Comparison of ENCODE assay signal across 17 mouse cellular contexts in genomic region chr13:6632513-6632912, GRCm38 (mm10). TPM values are rescaled to one million over a fixed set of nuclear protein-coding genes. Genes with fewer than 3 reads are reported as not detected.
DNase-seq lines count a peak whose midpoint lies in the region; ATAC-seq and TF ChIP-seq lines count a peak whose summit lies in the region.
"Had no signal": no experiment of that assay in that cellular context is flagged by ENCODE, and none has a peak within 500 bp of the region (broad histone marks: within the 10 kb centered on the region; RNA-seq: fewer than 3 reads in every experiment).

No protein-coding gene starts in this region.

- DNase-seq in frontal cortex, postnatal 25 days (ENCODE audit: low spot score in 2 of 2): no peak
- DNase-seq in left cerebral cortex, adult 2 months (ENCODE audit: extremely low spot score in 1 of 2, low spot score in 2 of 2): no peak
- no peak for DNase-seq in left cerebral cortex, adult 18-20 months (ENCODE audit: low spot score in 2 of 2)
- DNase-seq in gastrocnemius, adult 8-10 months (ENCODE audit: low spot score in 2 of 2): no peak
- no peak for DNase-seq in layer of hippocampus, postnatal 14 days (ENCODE audit: low spot score in 2 of 2)
- DNase-seq: adrenal gland, adult 8-10 months; cerebellum, adult 8-10 months; gastrocnemius, postnatal 10 days; right cerebral cortex, adult 18-20 months; spleen, adult 18-20 months; thymus, postnatal 36 days had no signal

- H3K9me3 ChIP-seq in intestine, postnatal 0 days (ENCODE audit: control insufficient read depth): no peaks in the 10 kb centered on the region
- H3K9me3 ChIP-seq: embryonic facial prominence, embryonic 15.5 days; liver, embryonic 12.5 days; lung, embryonic 15.5 days had no signal

- no peak for TF ChIP-seq POLR2A in small intestine, adult 2 months (IDR thresholded peaks at IDR 0.05; ENCODE audit: low read depth, low read length)

- no peak overlapping the region for H3K9ac ChIP-seq in intestine, postnatal 0 days (ENCODE audit: low read depth, low read length)
- H3K9ac ChIP-seq: embryonic facial prominence, embryonic 15.5 days; liver, embryonic 12.5 days; lung, embryonic 15.5 days had no signal

- 0 out of 2 replicates have a peak, but pooled peaks cover 11% of the 10 kb centered on the region for H3K4me1 ChIP-seq in intestine, postnatal 0 days (replicated peaks; ENCODE audit: control insufficient read depth, insufficient read depth, low read length)
- peaks cover 43% of the 10 kb centered on the region for H3K4me1 ChIP-seq in small intestine, adult 2 months (ENCODE audit: control insufficient read depth, insufficient read depth, insufficient read length, low read length)

- H3K27ac ChIP-seq in left cerebral cortex, adult 2 months: peak overlapping the region; percentile 32; the same call in 1 of the 2 replicates
- peak overlapping the region; percentile 73 for H3K27ac ChIP-seq in intestine, postnatal 0 days (ENCODE audit: low read depth, low read length)
- peak overlapping the region; percentile 58 for H3K27ac ChIP-seq in small intestine, adult 2 months (ENCODE audit: insufficient read depth, low read depth, low read length)
- H3K27ac ChIP-seq: embryonic facial prominence, embryonic 15.5 days; liver, embryonic 12.5 days; lung, embryonic 15.5 days had no signal

- 25% methylated on average over 8 of the region's 8 CpGs for WGBS in intestine, postnatal 0 days
- 34% methylated on average over 8 of the region's 8 CpGs for WGBS in small intestine, adult 2 months

- H3K4me2 ChIP-seq in intestine, postnatal 0 days (replicated peaks; ENCODE audit: low read depth): peak overlapping the region; percentile 14; the same call in 1 of the 2 replicates
- H3K4me2 ChIP-seq: embryonic facial prominence, embryonic 15.5 days; liver, embryonic 12.5 days; lung, embryonic 15.5 days had no signal

- intact Hi-C loops in left cerebral cortex, adult 2 months (cut with DNase I): loop anchor here (2.0 kb wide), 1 partner anchor 14 kb away; no protein-coding TSS in a partner anchor

- TF ChIP-seq CTCF in left cerebral cortex, adult 2 months (IDR thresholded peaks at IDR 0.05): no peak
- TF ChIP-seq CTCF in intestine, postnatal 0 days (IDR thresholded peaks at IDR 0.05; ENCODE audit: low read depth): no peak
- TF ChIP-seq CTCF in small intestine, adult 2 months (IDR thresholded peaks at IDR 0.05; ENCODE audit: extremely low read depth, insufficient read length, insufficient replicate concordance, low read depth, low read length): no peak

- H3K36me3 ChIP-seq in intestine, postnatal 0 days (ENCODE audit: control insufficient read depth, insufficient read depth): peaks cover 8% of the 10 kb centered on the region; the same call in 1 of the 2 replicates
- H3K36me3 ChIP-seq in small intestine, adult 2 months (ENCODE audit: control insufficient read depth, insufficient read depth, low read length): peaks cover 19% of the 10 kb centered on the region
- H3K36me3 ChIP-seq: embryonic facial prominence, embryonic 15.5 days; liver, embryonic 12.5 days; lung, embryonic 15.5 days had no signal

- no peak overlapping the region for H3K4me3 ChIP-seq in left cerebral cortex, adult 2 months
- no peak overlapping the region for H3K4me3 ChIP-seq in intestine, postnatal 0 days (ENCODE audit: low read depth, low read length)
- H3K4me3 ChIP-seq in small intestine, adult 2 months (ENCODE audit: low read depth, low read length): no peak overlapping the region
- H3K4me3 ChIP-seq: embryonic facial prominence, embryonic 15.5 days; liver, embryonic 12.5 days; lung, embryonic 15.5 days had no signal

- ATAC-seq in frontal cortex, adult (ENCODE audit: low TSS enrichment): peak; percentile 29; the same call in 1 of the 2 replicates
- ATAC-seq in intestine, postnatal 0 days: no peak
- ATAC-seq: liver, embryonic 12.5 days had no signal

- no peaks in the 10 kb centered on the region for H3K27me3 ChIP-seq in intestine, postnatal 0 days (replicated peaks; ENCODE audit: control insufficient read depth, insufficient read depth, low read length)
- no peaks in the 10 kb centered on the region for H3K27me3 ChIP-seq in small intestine, adult 2 months (ENCODE audit: control insufficient read depth, insufficient read depth, low read length)
- H3K27me3 ChIP-seq: embryonic facial prominence, embryonic 15.5 days; liver, embryonic 12.5 days; lung, embryonic 15.5 days had no signal

RNA-seq across cellular contexts. Expression of gene Pfkp, which starts 16.1 kb away (rescaled TPM):
- 100 to 1,000 TPM; 299 to 307 TPM for total RNA-seq in left cerebral cortex, adult 2 months (2021)
- total RNA-seq in left cerebral cortex, adult 18-20 months (2021): 100 to 1,000 TPM; 318 to 320 TPM
- polyA plus RNA-seq in intestine, postnatal 0 days (2015; fragmentation: Nextera tagmentation; extraction: Ambion mirVana): 75.7 and 77.6 TPM in 2 replicates
- polyA plus RNA-seq in small intestine, adult 2 months (2012; rRNA removed): 37.4 and 159 TPM in 2 replicates
- total RNA-seq in gastrocnemius, adult 8-10 months (2022): 1 to 10 TPM; 1.2 to 3.3 (median 3.2) TPM
- total RNA-seq in layer of hippocampus, postnatal 14 days (2021): 100 to 1,000 TPM; 245 to 257 TPM

Comparison
In these comparisons a context has a peak if more than half of its experiments do, and no peak if none do; other contexts are left out.
1. RNA of gene Pfkp, which starts 16.1 kb away (total RNA-seq): 318 to 320 TPM in left cerebral cortex, adult 18-20 months, 299 to 307 TPM in left cerebral cortex, adult 2 months and 245 to 257 TPM in layer of hippocampus, postnatal 14 days; 1.2 to 3.3 TPM in gastrocnemius, adult 8-10 months; every median in the first group is over 10 times any median in the second.
2. Peak in every context shown above with its lines, with median percentiles within 50 percentile points of each other: H3K27ac ChIP-seq.